Mouse (Mus musculus) thymus, postnatal 36 days (tissue): ENCODE data around the gene Gm42742.
A peak's percentile ranks its signal among the peaks of the same experiment; 100 is the strongest.

ENCODE experiments used
- DNase-seq, 2 experiments: peaks; one replicate each; pipeline ENCODE4 v3.0.0; 2022; ENCODE audit warnings: mixed read lengths in 2 of 2

Gm42742 gene

GRCm38 (mm10) chr7:127020901-127021562, at the start of gene Gm42742, which contains the start of gene Prrt2:
Gm42742 (minus strand) TSS chr7:127021097.
Prrt2 (minus strand) TSS chr7:127021211.
- peak; percentile 73 to 84 for DNase-seq

GRCm38 (mm10) chr7:127066317-127066716, 45.4 kb upstream of the Gm42742 start:
- no peak for DNase-seq

- no peak for DNase-seq
Measured at GRCm38 (mm10) chr7:127065538-127065937, 44.6 kb upstream of the Gm42742 start.

GRCm38 (mm10) chr7:127055026-127055585, 34.2 kb upstream of the Gm42742 start:
- peak in 1 of 2 experiments; percentile 42 for DNase-seq

- peak; percentile 86 to 88 for DNase-seq
Measured at GRCm38 (mm10) chr7:127041851-127042672, 21.2 kb upstream of the Gm42742 start, which contains the start of gene Kif22. Kif22 (minus strand) TSS chr7:127042471.

GRCm38 (mm10) chr7:127031244-127031643, 10.3 kb upstream of the Gm42742 start:
- no peak for DNase-seq

- no peak for DNase-seq
Measured at GRCm38 (mm10) chr7:127030172-127030571, 9.3 kb upstream of the Gm42742 start.

- no peak for DNase-seq
Measured at GRCm38 (mm10) chr7:127027885-127028284, 7.0 kb upstream of the Gm42742 start.

GRCm38 (mm10) chr7:127026984-127027726, 6.3 kb upstream of the Gm42742 start, which contains the start of gene Maz:
Maz (minus strand) TSS chr7:127027037.
- peak; percentile 99 to 100 for DNase-seq

- DNase-seq, result no peak
Measured at GRCm38 (mm10) chr7:127026616-127026983, 5.7 kb upstream of the Gm42742 start.

- DNase-seq, result peak; percentile 76 to 87
Measured at GRCm38 (mm10) chr7:127026161-127026600, 5.3 kb upstream of the Gm42742 start.

GRCm38 (mm10) chr7:127025556-127026160, 4.8 kb upstream of the Gm42742 start:
- DNase-seq, result peak; percentile 65 to 76

- peak; percentile 86 to 91 for DNase-seq
Measured at GRCm38 (mm10) chr7:127024755-127025555, 4.1 kb upstream of the Gm42742 start.

- DNase-seq, result peak; percentile 70 to 82
Measured at GRCm38 (mm10) chr7:127023896-127024690, 3.2 kb upstream of the Gm42742 start.

GRCm38 (mm10) chr7:127023272-127023691, 2.4 kb upstream of the Gm42742 start:
- peak in 1 of 2 experiments; percentile 69 for DNase-seq

GRCm38 (mm10) chr7:127022528-127023271, 1.8 kb upstream of the Gm42742 start:
- peak; percentile 46 to 66 for DNase-seq

- DNase-seq, result no peak
Measured at GRCm38 (mm10) chr7:127021563-127022527, 948 bp upstream of the Gm42742 start.

- DNase-seq, result no peak
Measured at GRCm38 (mm10) chr7:127020491-127020890, 406 bp downstream of the Gm42742 start.
